Mouse (Mus musculus) forebrain, postnatal 0 days (tissue): ENCODE results near the gene Nsmce3. TPM values are rescaled to one million over a fixed set of nuclear protein-coding genes. Genes with fewer than 3 reads are reported as not detected.

ENCODE experiments used
- ATAC-seq: fragments of 200-750 bp; cut with Nextera tagmentation; 2 replicates; pipeline ENCODE4 v1.8.0; 2017; ENCODE audit warnings: mild to moderate bottlenecking, moderate library complexity
- DNase-seq: peaks from one replicate; pipeline ENCODE4 v3.0.0-alpha.2; 2015
- H3K27ac ChIP-seq: fragments of 300-500 bp; sonication (generic); 2 replicates; pipeline ENCODE4 v1.5.1; 2014; ENCODE audit warnings: low read depth, mild to moderate bottlenecking, antibody characterized with exemption, low read length, moderate library complexity, mixed read lengths
- H3K27me3 ChIP-seq: fragments of 300-500 bp; sonication (generic); 2 replicates; pipeline ENCODE4 v1.6.1; 2014; ENCODE audit warnings: mild to moderate bottlenecking, low read length, mixed read lengths; ENCODE audit not compliant: insufficient read depth
- H3K36me3 ChIP-seq: fragments of 300-500 bp; sonication (generic); 2 replicates; pipeline ENCODE4 v1.6.1; 2014; ENCODE audit warnings: mild to moderate bottlenecking, moderate library complexity; ENCODE audit not compliant: insufficient read depth
- H3K4me1 ChIP-seq: fragments of 300-500 bp; sonication (generic); 2 replicates; pipeline ENCODE4 v1.6.1; 2014; ENCODE audit warnings: antibody characterized with exemption; ENCODE audit not compliant: insufficient read depth
- H3K4me2 ChIP-seq: fragments of 300-500 bp; sonication (generic); 2 replicates; pipeline ENCODE4 v1.6.1; 2014; ENCODE audit warnings: low read depth, mild to moderate bottlenecking, moderate library complexity
- H3K4me3 ChIP-seq: fragments of 300-500 bp; sonication (generic); 2 replicates; pipeline ENCODE4 v1.5.1; 2014; ENCODE audit warnings: low read depth, low read length, mixed read lengths
- H3K9ac ChIP-seq: fragments of 300-500 bp; sonication (generic); 2 replicates; pipeline ENCODE4 v1.6.1; 2014; ENCODE audit warnings: mild to moderate bottlenecking
- H3K9me3 ChIP-seq: fragments of 300-500 bp; sonication (generic); 2 replicates; pipeline ENCODE4 v1.6.1; 2016; ENCODE audit warnings: low read length
- CTCF ChIP-seq: sonication (generic); IDR thresholded peaks from 2 replicates; pipeline ENCODE4 v1.5.1; 2016; ENCODE audit warnings: antibody characterized with exemption, control low read depth, low read depth
- WGBS: fragments of 180-500 bp; shearing (Covaris S2); extraction: QIAGEN DNeasy Blood & Tissue Kit; methylation state at CpG from one replicate; pipeline ENCODE4 v1.1.7; 2014; 5-methylcytosine and 5-hydroxymethylcytosine counted together
- polyA plus RNA-seq: library from polyadenylated mRNA; unstranded; fragments of >200 nt; fragmentation: Nextera tagmentation; extraction: Ambion mirVana; gene quantifications from 2 replicates; pipeline ENCODE4 v1.2.1, GENCODE M21; 2015
- total RNA-seq: library from RNA; depleted of rRNA; stranded (reverse); fragments of >200 nt; gene quantifications from 2 replicates; pipeline ENCODE4 v1.2.3, GENCODE M21; 2014

Nsmce3 gene
- total and polyA plus RNA-seq, 2 experiments from 2014 or later, result 10.2 to 20.5 TPM

DNA sequence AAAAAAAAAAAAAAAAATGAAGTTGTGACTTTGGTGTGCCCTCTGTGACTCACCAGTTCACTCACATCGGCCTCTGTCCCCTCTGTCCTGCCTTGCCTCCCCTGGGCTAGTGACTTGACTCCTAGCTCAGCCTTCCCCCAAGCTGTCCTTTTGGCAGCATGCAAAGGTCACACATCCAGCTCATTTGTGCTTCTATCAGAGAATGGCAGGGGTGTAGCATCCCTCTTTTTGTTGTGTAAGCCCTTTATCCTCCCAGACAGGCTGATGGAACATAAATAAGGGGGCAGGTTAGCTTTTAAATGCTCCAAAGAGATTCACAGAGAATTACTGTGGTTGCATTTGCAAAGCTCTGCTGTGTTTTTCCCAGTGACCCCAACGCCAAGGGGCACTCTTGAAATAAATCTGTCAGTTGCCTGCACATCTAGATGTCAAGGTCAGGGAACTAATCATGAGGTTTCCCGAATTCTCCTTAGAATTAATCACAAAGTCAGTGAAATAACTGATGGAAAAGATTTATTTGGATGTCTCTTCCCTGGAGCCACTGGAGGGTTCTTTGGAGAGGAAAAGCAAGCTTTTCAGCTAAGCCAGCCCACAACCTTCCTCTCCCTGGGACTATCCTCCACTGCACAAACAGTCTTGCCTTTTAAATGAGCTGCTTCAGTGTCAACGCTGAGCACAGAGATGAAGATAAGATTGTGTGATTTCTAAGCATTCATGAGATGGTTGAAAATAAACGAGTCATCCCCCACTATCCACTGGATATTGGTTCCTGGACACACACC is 42.4 kb downstream of the Nsmce3 start:
- Histone ChIP-seq H3K9me3 (no peaks in the 10 kb centered on the region), H3K4me2 (no peak overlapping the region), H3K9ac (no peak overlapping the region), H3K27ac (no peak overlapping the region), H3K36me3 (no peaks in the 10 kb centered on the region; the same call in 1 of the 2 replicates), H3K4me1 (no peaks in the 10 kb centered on the region), H3K27me3 (no peaks in the 10 kb centered on the region), H3K4me3 (no peak overlapping the region)
- DNase-seq (no peak), ATAC-seq (no peak)
- 60% methylated on average over 5 of the region's 5 CpGs for WGBS
- no peak for TF ChIP-seq CTCF

DNA sequence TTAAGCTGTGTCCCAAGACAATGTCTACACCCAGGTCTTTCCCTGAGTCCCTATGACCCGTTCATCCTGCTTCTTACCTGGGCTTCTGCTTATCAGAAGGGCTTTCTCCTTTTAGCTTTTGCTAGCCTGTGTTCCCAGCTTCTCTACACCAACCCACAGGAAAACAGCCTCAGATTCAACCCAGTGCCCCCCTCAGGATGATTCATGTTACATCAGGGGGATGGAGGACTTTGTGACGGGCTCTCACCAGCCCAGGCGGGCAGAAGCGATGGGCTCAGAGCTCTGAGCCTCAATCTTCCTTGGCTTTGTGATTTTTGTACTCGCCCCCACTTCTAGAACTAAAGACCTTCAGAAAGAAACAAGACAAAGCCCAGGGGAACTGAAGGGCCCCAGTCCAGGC is 51.7 kb downstream of the Nsmce3 start:
- H3K4me1 ChIP-seq, result no peaks in the 10 kb centered on the region
- no peak overlapping the region for H3K4me3 ChIP-seq
- no peak for TF ChIP-seq CTCF
- 81% methylated on average over 5 of the region's 5 CpGs for WGBS
- no peak overlapping the region for H3K9ac ChIP-seq
- no peaks in the 10 kb centered on the region for H3K36me3 ChIP-seq
- H3K27me3 ChIP-seq, result no peaks in the 10 kb centered on the region
- H3K9me3 ChIP-seq, result no peaks in the 10 kb centered on the region
- ATAC-seq (no peak), DNase-seq (no peak)
- no peak overlapping the region for H3K27ac ChIP-seq
- no peak overlapping the region for H3K4me2 ChIP-seq

DNA sequence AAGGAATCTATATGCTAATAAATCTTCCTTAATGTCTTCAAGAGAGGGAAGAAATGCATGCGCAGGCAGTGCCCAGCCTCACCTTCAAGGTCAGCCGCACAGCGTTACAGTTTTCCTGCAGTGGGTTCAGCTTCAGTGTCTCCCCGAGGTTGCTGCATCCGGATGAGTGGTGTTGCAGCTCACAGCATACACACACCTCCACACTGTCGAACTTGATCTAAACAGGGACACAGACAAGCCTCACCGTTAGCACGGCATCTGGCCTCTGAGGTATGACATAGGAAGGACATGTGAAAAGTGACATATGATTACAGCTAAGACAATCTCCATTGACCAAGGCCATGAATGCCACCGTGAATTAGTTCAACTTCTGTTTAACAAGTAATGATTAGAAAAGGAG is 53.1 kb downstream of the Nsmce3 start:
- 89% methylated on average over 9 of the region's 9 CpGs for WGBS
- Histone ChIP-seq H3K27ac (no peak overlapping the region), H3K4me1 (no peaks in the 10 kb centered on the region), H3K27me3 (no peaks in the 10 kb centered on the region), H3K9ac (no peak overlapping the region), H3K9me3 (no peaks in the 10 kb centered on the region), H3K4me3 (no peak overlapping the region), H3K4me2 (no peak overlapping the region), H3K36me3 (no peaks in the 10 kb centered on the region)
- no peak for TF ChIP-seq CTCF
- ATAC-seq, result no peak
- no peak for DNase-seq
